Mouse (Mus musculus) cortical plate, adult 2 months (tissue): Measurements from ENCODE around the gene Casp7.

ENCODE experiments used
- CTCF ChIP-seq: fragments of 200-500 bp; IDR thresholded peaks from 2 replicates; pipeline ENCODE4 v1.5.1; 2011; ENCODE audit warnings: mild to moderate bottlenecking, control low read depth, low read length; ENCODE audit not compliant: insufficient read depth; ENCODE audit errors: extremely low read depth
- POLR2A ChIP-seq: fragments of 200-500 bp; IDR thresholded peaks from 2 replicates; pipeline ENCODE4 v1.6.1; 2011; ENCODE audit warnings: mild to moderate bottlenecking, low read length, control low read depth; ENCODE audit not compliant: insufficient read depth; ENCODE audit errors: extremely low read depth

- TF ChIP-seq CTCF (no peak), POLR2A (no peak)
These were observed 10.8 kb upstream of the Casp7 start for GRCm38 (mm10) chr19:56386095-56386494.
